Mouse (Mus musculus): ENCODE results near the gene Gpat3. TPM values are rescaled to one million over a fixed set of nuclear protein-coding genes. Genes with fewer than 3 reads are reported as not detected.

Gpat3 gene
- polyA plus RNA-seq, 1 experiment from 2014 or later = 0.41 TPM

- no peak for DNase-seq (ENCODE audit: extremely low spot score, low spot score)
- H3K4me1 ChIP-seq = no peaks in the 10 kb centered on the region
- H3K36me3 ChIP-seq (replicated peaks) = no peaks in the 10 kb centered on the region
- H3K9me3 ChIP-seq = no peaks in the 10 kb centered on the region
- H3K4me3 ChIP-seq = no peak overlapping the region
- WGBS = 90% methylated on average over 11 of the region's 11 CpGs
- H3K27ac ChIP-seq = no peak overlapping the region
- H3K27me3 ChIP-seq (ENCODE audit: poor library complexity, severe bottlenecking) = no peaks in the 10 kb centered on the region
These were observed 64.2 kb downstream of the Gpat3 start for GRCm38 (mm10) chr5:100909691-100910090.

- DNase-seq (ENCODE audit: extremely low spot score, low spot score) = no peak
- 78% methylated on average over 19 of the region's 19 CpGs for WGBS
- H3K9me3 ChIP-seq = no peaks in the 10 kb centered on the region
- no peak overlapping the region for H3K4me3 ChIP-seq
- H3K27me3 ChIP-seq (ENCODE audit: poor library complexity, severe bottlenecking) = peaks cover 7% of the 10 kb centered on the region; the same call in 1 of the 2 replicates
- no peaks in the 10 kb centered on the region for H3K4me1 ChIP-seq
- no peaks in the 10 kb centered on the region for H3K36me3 ChIP-seq (replicated peaks)
- no peak overlapping the region for H3K27ac ChIP-seq
These were observed 66.1 kb downstream of the Gpat3 start for GRCm38 (mm10) chr5:100911502-100912097.

- Histone ChIP-seq H3K27me3 (ENCODE audit: poor library complexity, severe bottlenecking) (peaks cover 12% of the 10 kb centered on the region; the same call in 1 of the 2 replicates), H3K4me3 (no peak overlapping the region), H3K36me3 (replicated peaks) (no peaks in the 10 kb centered on the region), H3K4me1 (no peaks in the 10 kb centered on the region), H3K27ac (no peak overlapping the region), H3K9me3 (no peaks in the 10 kb centered on the region)
- DNase-seq (ENCODE audit: extremely low spot score, low spot score) = no peak
- 81% methylated on average over 7 of the region's 7 CpGs for WGBS
These were observed 66.9 kb downstream of the Gpat3 start for GRCm38 (mm10) chr5:100912366-100912765.

- 81% methylated on average over 9 of the region's 9 CpGs for WGBS
- H3K4me3 ChIP-seq = no peak overlapping the region
- peaks cover 20% of the 10 kb centered on the region; the same call in 1 of the 2 replicates for H3K27me3 ChIP-seq (ENCODE audit: poor library complexity, severe bottlenecking)
- no peaks in the 10 kb centered on the region for H3K9me3 ChIP-seq
- no peak overlapping the region for H3K27ac ChIP-seq
- H3K36me3 ChIP-seq (replicated peaks) = no peaks in the 10 kb centered on the region
- no peak for DNase-seq (ENCODE audit: extremely low spot score, low spot score)
- H3K4me1 ChIP-seq = no peaks in the 10 kb centered on the region
These were observed 67.8 kb downstream of the Gpat3 start for GRCm38 (mm10) chr5:100913274-100913673.

- 22% methylated on average over 7 of the region's 7 CpGs for WGBS
- no peaks in the 10 kb centered on the region for H3K4me1 ChIP-seq
- peak; percentile 56 for DNase-seq (ENCODE audit: extremely low spot score, low spot score)
- no peaks in the 10 kb centered on the region for H3K9me3 ChIP-seq
- H3K27ac ChIP-seq = no peak overlapping the region
- no peak overlapping the region for H3K4me3 ChIP-seq
- peaks cover 27% of the 10 kb centered on the region for H3K27me3 ChIP-seq (ENCODE audit: poor library complexity, severe bottlenecking)
- H3K36me3 ChIP-seq (replicated peaks) = no peaks in the 10 kb centered on the region
These were observed 69.5 kb downstream of the Gpat3 start for GRCm38 (mm10) chr5:100914989-100915388.

GRCm38 (mm10) chr5:100915411-100915810 is 69.9 kb downstream of the Gpat3 start:
- Histone ChIP-seq H3K9me3 (no peaks in the 10 kb centered on the region), H3K36me3 (replicated peaks) (no peaks in the 10 kb centered on the region), H3K4me3 (no peak overlapping the region), H3K27me3 (ENCODE audit: poor library complexity, severe bottlenecking) (peaks cover 31% of the 10 kb centered on the region), H3K4me1 (no peaks in the 10 kb centered on the region), H3K27ac (no peak overlapping the region)
- WGBS = 56% methylated on average over 5 of the region's 5 CpGs
- no peak for DNase-seq (ENCODE audit: extremely low spot score, low spot score)

- Histone ChIP-seq H3K27ac (no peak overlapping the region), H3K36me3 (replicated peaks) (no peaks in the 10 kb centered on the region), H3K4me1 (no peaks in the 10 kb centered on the region), H3K4me3 (no peak overlapping the region), H3K9me3 (no peaks in the 10 kb centered on the region), H3K27me3 (ENCODE audit: poor library complexity, severe bottlenecking) (peaks cover 36% of the 10 kb centered on the region)
- no peak for DNase-seq (ENCODE audit: extremely low spot score, low spot score)
- WGBS = 78% methylated on average over 8 of the region's 8 CpGs
These were observed 70.9 kb downstream of the Gpat3 start for GRCm38 (mm10) chr5:100916416-100916815.

- no peaks in the 10 kb centered on the region for H3K4me1 ChIP-seq
- no peak overlapping the region for H3K27ac ChIP-seq
- WGBS = 24% methylated on average over 15 of the region's 15 CpGs
These were observed 71.8 kb downstream of the Gpat3 start for GRCm38 (mm10) chr5:100917252-100917774.

GRCm38 (mm10) chr5:100919069-100919468 is 73.6 kb downstream of the Gpat3 start:
- Histone ChIP-seq H3K27ac (no peak overlapping the region), H3K4me1 (no peaks in the 10 kb centered on the region), H3K9me3 (no peaks in the 10 kb centered on the region), H3K36me3 (replicated peaks) (no peaks in the 10 kb centered on the region), H3K27me3 (ENCODE audit: poor library complexity, severe bottlenecking) (peaks cover 36% of the 10 kb centered on the region), H3K4me3 (no peak overlapping the region)
- DNase-seq (ENCODE audit: extremely low spot score, low spot score) = peak; percentile 33
- WGBS = 29% methylated on average over 9 of the region's 9 CpGs

More at GRCm38 (mm10) chr5:100917252-100917774, 71.8 kb downstream of the Gpat3 start:
- Histone ChIP-seq H3K36me3 (replicated peaks) (no peaks in the 10 kb centered on the region), H3K9me3 (no peaks in the 10 kb centered on the region), H3K4me3 (no peak overlapping the region), H3K27me3 (ENCODE audit: poor library complexity, severe bottlenecking) (peaks cover 36% of the 10 kb centered on the region)
- peak; percentile 72 for DNase-seq (ENCODE audit: extremely low spot score, low spot score)

- WGBS = 84% methylated on average over 2 of the region's 2 CpGs
- Histone ChIP-seq H3K27me3 (ENCODE audit: poor library complexity, severe bottlenecking) (no peaks in the 10 kb centered on the region), H3K36me3 (replicated peaks) (no peaks in the 10 kb centered on the region)
These were observed 84.2 kb downstream of the Gpat3 start for GRCm38 (mm10) chr5:100929698-100930097.

GRCm38 (mm10) chr5:100943716-100944115 is 98.2 kb downstream of the Gpat3 start:
- WGBS = 77% methylated on average over 11 of the region's 11 CpGs

More at GRCm38 (mm10) chr5:100929698-100930097, 84.2 kb downstream of the Gpat3 start:
- no peak overlapping the region for H3K4me3 ChIP-seq
- H3K4me1 ChIP-seq = no peaks in the 10 kb centered on the region
- no peaks in the 10 kb centered on the region for H3K9me3 ChIP-seq
- no peak for DNase-seq (ENCODE audit: extremely low spot score, low spot score)
- no peak overlapping the region for H3K27ac ChIP-seq

GRCm38 (mm10) chr5:100945336-100945735 is 99.8 kb downstream of the Gpat3 start:
- Histone ChIP-seq H3K27ac (no peak overlapping the region), H3K9me3 (no peaks in the 10 kb centered on the region), H3K4me3 (no peak overlapping the region), H3K4me1 (peaks cover 7% of the 10 kb centered on the region), H3K27me3 (ENCODE audit: poor library complexity, severe bottlenecking) (no peaks in the 10 kb centered on the region), H3K36me3 (replicated peaks) (no peaks in the 10 kb centered on the region)
- no peak for DNase-seq (ENCODE audit: extremely low spot score, low spot score)
- 89% methylated on average over 10 of the region's 10 CpGs for WGBS

More at GRCm38 (mm10) chr5:100943716-100944115, 98.2 kb downstream of the Gpat3 start:
- Histone ChIP-seq H3K27me3 (ENCODE audit: poor library complexity, severe bottlenecking) (no peaks in the 10 kb centered on the region), H3K36me3 (replicated peaks) (no peaks in the 10 kb centered on the region), H3K27ac (no peak overlapping the region), H3K9me3 (no peaks in the 10 kb centered on the region), H3K4me1 (peaks cover 7% of the 10 kb centered on the region), H3K4me3 (no peak overlapping the region)
- DNase-seq (ENCODE audit: extremely low spot score, low spot score) = no peak
